ENCODE assay signal across 12 mouse cellular contexts in the genomic region with DNA sequence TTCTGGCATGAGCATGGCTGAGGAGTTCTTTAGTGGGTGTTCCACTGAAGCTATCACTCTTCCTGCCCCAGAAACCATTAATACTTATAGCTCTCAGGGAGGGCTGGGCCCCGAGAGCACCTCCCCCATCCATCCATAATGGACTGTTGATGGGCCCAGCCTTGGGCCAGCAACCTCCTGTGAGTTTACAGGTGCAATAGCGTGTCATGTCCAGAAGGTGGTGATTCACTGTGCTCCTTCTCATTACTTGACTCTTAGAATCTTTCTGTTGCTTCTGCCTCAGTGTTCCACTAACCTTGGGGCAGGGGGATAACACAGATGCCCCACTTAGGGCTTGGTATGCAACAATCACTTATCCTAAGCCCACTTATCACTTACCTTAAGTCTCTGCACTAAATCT.
DNase-seq lines count a peak whose midpoint lies in the region; ATAC-seq and TF ChIP-seq lines count a peak whose summit lies in the region.
"Had no signal": no experiment of that assay in that cellular context is flagged by ENCODE, and none has a peak within 500 bp of the region (broad histone marks: within the 10 kb centered on the region; RNA-seq: fewer than 3 reads in every experiment).

No protein-coding gene starts in this region.

- no peak overlapping the region for H3K4me3 ChIP-seq in layer of hippocampus, adult 2 months
- no peak overlapping the region for H3K4me3 ChIP-seq in CH12.LX (replicated peaks in 1 of 3; ENCODE audit: low read depth in 2 of 3, low read length in 2 of 3, poor library complexity in 1 of 3)
- H3K4me3 ChIP-seq: limb, embryonic 12.5 days had no signal

- in situ Hi-C loops in CH12.LX (cut with MboI; ENCODE audit: low pct_ligation_motif_present, low pct_unique_long_range_greater_than_20kb, low sequenced_read_pairs): no loop called here

- H3K27me3 ChIP-seq in CH12.LX (replicated peaks): no peaks in the 10 kb centered on the region
- H3K27me3 ChIP-seq: limb, embryonic 12.5 days had no signal

- H3K79me2 ChIP-seq in CH12.LX (replicated peaks; ENCODE audit: control insufficient read depth, extremely low read depth, insufficient read depth, poor library complexity, severe bottlenecking): no peaks in the 10 kb centered on the region

- no peak for TF ChIP-seq POLR2A in CH12.LX (IDR thresholded peaks at IDR 0.05; ENCODE audit: low read depth, low read length)

- peak; percentile 19 for TF ChIP-seq RAD21 in CH12.LX (IDR thresholded peaks at IDR 0.05; ENCODE audit: low read depth, low read length)

- no peak for TF ChIP-seq EP300 in CH12.LX (IDR thresholded peaks at IDR 0.05; ENCODE audit: low read length)

- H3K36me3 ChIP-seq in CH12.LX (replicated peaks in 1 of 2; ENCODE audit: control insufficient read depth in 1 of 2, insufficient read depth in 1 of 2, low read length in 1 of 2): no peaks in the 10 kb centered on the region
- H3K36me3 ChIP-seq: limb, embryonic 12.5 days had no signal

- no peak overlapping the region for H3K9ac ChIP-seq in CH12.LX (ENCODE audit: insufficient read depth, low read depth)
- H3K9ac ChIP-seq: limb, embryonic 12.5 days had no signal

- peak; percentile 57 for TF ChIP-seq CTCF in layer of hippocampus, adult 2 months (conservative IDR thresholded peaks at IDR 0.05)
- peak; percentile 41 to 56; a peak in 3 of 4 replicates for TF ChIP-seq CTCF in CH12.LX (conservative IDR thresholded peaks at IDR 0.05 in 1 of 2, IDR thresholded peaks at IDR 0.05 in 1 of 2; ENCODE audit: low read depth in 2 of 2, low read length in 2 of 2)

- dilution Hi-C loops in CH12.LX (cut with MboI; ENCODE audit: extremely low pct_ligation_motif_present, extremely low pct_unique_long_range_greater_than_20kb, low sequenced_read_pairs): no loop called here

- no peak overlapping the region for H3K4me2 ChIP-seq in CH12.LX (ENCODE audit: insufficient read depth, low read depth, poor library complexity, severe bottlenecking)
- H3K4me2 ChIP-seq: limb, embryonic 12.5 days had no signal

- peaks cover 0 to 3% of the 10 kb centered on the region in 2 experiments; a peak in 1 of 4 replicates for H3K4me1 ChIP-seq in CH12.LX (ENCODE audit: control insufficient read depth in 1 of 2, insufficient read depth in 2 of 2)

- H3K9me3 ChIP-seq in CH12.LX (replicated peaks; ENCODE audit: low read length): no peaks in the 10 kb centered on the region
- H3K9me3 ChIP-seq: limb, embryonic 12.5 days had no signal

- H3K27ac ChIP-seq in layer of hippocampus, adult 2 months: no peak overlapping the region
- no peak overlapping the region for H3K27ac ChIP-seq in CH12.LX (ENCODE audit: insufficient read depth, low read depth)
- H3K27ac ChIP-seq: limb, embryonic 12.5 days; macrophage had no signal

- ATAC-seq in granulocyte monocyte progenitor cell, adult 5-6 weeks (replicated peaks; ENCODE audit: poor library complexity, severe bottlenecking): peak; percentile 30

- DNase-seq in layer of hippocampus, adult 2 months (ENCODE audit: low spot score in 2 of 2): no peak
- DNase-seq in layer of hippocampus, postnatal 25 days (ENCODE audit: extremely low spot score in 1 of 2, low spot score in 1 of 2): no peak
- DNase-seq in A20 (ENCODE audit: low read depth, low spot score) (peak; percentile 21), CH12.LX (ENCODE audit: extremely low read depth) (peak; percentile 43)
- DNase-seq in natural killer cell, adult 2 months (ENCODE audit: low spot score in 2 of 2): no peak
- no peak for DNase-seq in spleen, postnatal 36 days (ENCODE audit: low spot score in 2 of 2)
- no peak for DNase-seq in frontal cortex, postnatal 25 days (ENCODE audit: low spot score in 2 of 2)
- DNase-seq: adrenal gland, postnatal 36 days; kidney, adult 11 months had no signal

TF ChIP-seq in CH12.LX, 34 proteins besides CTCF, POLR2A, EP300 and RAD21:
- TF ChIP-seq SMC3 (IDR thresholded peaks at IDR 0.05; ENCODE audit: low read depth, low read length) (peak; percentile 44), ZNF384 (IDR thresholded peaks at IDR 0.05; ENCODE audit: low read depth, low read length) (no peak)
TF ChIP-seq in CH12.LX: peak in this region for 1.

Comparison
In these comparisons a context has a peak if more than half of its experiments do, and no peak if none do; other contexts are left out.
1. DNase-seq: peak in A20 (single experiment) and CH12.LX (single experiment); none in layer of hippocampus, adult 2 months (0 of 2), layer of hippocampus, postnatal 25 days (0 of 2), natural killer cell, adult 2 months (0 of 2), spleen, postnatal 36 days (0 of 2) and frontal cortex, postnatal 25 days (0 of 2).